Comparison of ENCODE assay signal across 34 mouse cellular contexts in the genomic region with DNA sequence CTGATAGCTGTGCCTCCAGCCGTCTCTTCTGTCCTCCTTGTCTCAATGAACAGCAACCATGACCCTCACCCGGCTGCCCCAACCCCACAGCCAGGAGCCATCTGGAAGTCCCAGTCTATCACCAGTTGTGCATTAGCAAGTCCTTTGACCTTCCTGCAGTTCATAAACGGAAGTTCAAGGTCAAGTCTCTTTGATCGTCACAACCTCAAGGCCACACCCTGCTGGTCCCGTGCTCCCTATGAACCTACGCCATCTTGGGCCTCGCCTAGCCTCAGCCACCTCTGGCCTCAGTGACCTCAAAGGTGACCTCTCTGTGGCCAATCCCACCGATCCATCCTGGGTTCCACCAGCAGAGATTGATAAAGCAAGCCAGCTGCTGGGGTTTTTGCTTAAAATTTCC.
"Had no signal": no experiment of that assay in that cellular context is flagged by ENCODE, and none has a peak within 500 bp of the region (broad histone marks: within the 10 kb centered on the region; RNA-seq: fewer than 3 reads in every experiment).

No protein-coding gene starts in this region.

- H3K9me3 ChIP-seq: heart, embryonic 12.5 days; heart, embryonic 13.5 days; heart, embryonic 15.5 days; hindbrain, embryonic 10.5 days; hindbrain, embryonic 12.5 days; hindbrain, embryonic 13.5 days; hindbrain, embryonic 15.5 days; intestine, embryonic 15.5 days; kidney, embryonic 15.5 days had no signal

- DNase-seq: heart, postnatal 10 days; heart, postnatal 14 days; heart, postnatal 36 days; heart, postnatal 4 days; kidney, adult 11 months; kidney, adult 18-20 months; kidney, adult 2 months; kidney, adult 8-10 months; kidney, adult 9 months; kidney, postnatal 10 days; kidney, postnatal 14 days; kidney, postnatal 25 days; kidney, postnatal 36 days; kidney, postnatal 4 days; layer of hippocampus, adult 9-11 months; layer of hippocampus, postnatal 36 days had no signal

- ATAC-seq: hindbrain, embryonic 16.5 days; hindbrain, postnatal 0 days; inflammation-experienced regulatory T-cells, adult 6 months; intestine, embryonic 15.5 days; intestine, embryonic 16.5 days; intestine, postnatal 0 days had no signal

- H3K27me3 ChIP-seq: hindbrain, embryonic 13.5 days; hindbrain, embryonic 15.5 days; intestine, embryonic 15.5 days had no signal

- H3K4me3 ChIP-seq: heart, embryonic 12.5 days; heart, embryonic 13.5 days; heart, embryonic 15.5 days; hindbrain, embryonic 10.5 days; hindbrain, embryonic 12.5 days; hindbrain, embryonic 13.5 days; hindbrain, embryonic 15.5 days; intestine, embryonic 15.5 days; kidney, embryonic 15.5 days; layer of hippocampus, adult 2 months; left cerebral cortex, adult 2 months had no signal

- H3K36me3 ChIP-seq: heart, embryonic 12.5 days; heart, embryonic 13.5 days; heart, embryonic 15.5 days; hindbrain, embryonic 10.5 days; hindbrain, embryonic 12.5 days; hindbrain, embryonic 13.5 days; hindbrain, embryonic 15.5 days; intestine, embryonic 15.5 days; kidney, embryonic 15.5 days had no signal

- H3K27ac ChIP-seq: heart, embryonic 13.5 days; heart, embryonic 15.5 days; hindbrain, embryonic 10.5 days; hindbrain, embryonic 12.5 days; hindbrain, embryonic 13.5 days; hindbrain, embryonic 14.5 days; hindbrain, embryonic 15.5 days; intestine, embryonic 15.5 days; kidney, embryonic 15.5 days; kidney, postnatal 0 days; layer of hippocampus, adult 2 months; left cerebral cortex, adult 2 months had no signal

- H3K4me1 ChIP-seq: intestine, embryonic 15.5 days had no signal
